Comparison of ENCODE assay signal across 9 mouse cellular contexts in the genomic region with DNA sequence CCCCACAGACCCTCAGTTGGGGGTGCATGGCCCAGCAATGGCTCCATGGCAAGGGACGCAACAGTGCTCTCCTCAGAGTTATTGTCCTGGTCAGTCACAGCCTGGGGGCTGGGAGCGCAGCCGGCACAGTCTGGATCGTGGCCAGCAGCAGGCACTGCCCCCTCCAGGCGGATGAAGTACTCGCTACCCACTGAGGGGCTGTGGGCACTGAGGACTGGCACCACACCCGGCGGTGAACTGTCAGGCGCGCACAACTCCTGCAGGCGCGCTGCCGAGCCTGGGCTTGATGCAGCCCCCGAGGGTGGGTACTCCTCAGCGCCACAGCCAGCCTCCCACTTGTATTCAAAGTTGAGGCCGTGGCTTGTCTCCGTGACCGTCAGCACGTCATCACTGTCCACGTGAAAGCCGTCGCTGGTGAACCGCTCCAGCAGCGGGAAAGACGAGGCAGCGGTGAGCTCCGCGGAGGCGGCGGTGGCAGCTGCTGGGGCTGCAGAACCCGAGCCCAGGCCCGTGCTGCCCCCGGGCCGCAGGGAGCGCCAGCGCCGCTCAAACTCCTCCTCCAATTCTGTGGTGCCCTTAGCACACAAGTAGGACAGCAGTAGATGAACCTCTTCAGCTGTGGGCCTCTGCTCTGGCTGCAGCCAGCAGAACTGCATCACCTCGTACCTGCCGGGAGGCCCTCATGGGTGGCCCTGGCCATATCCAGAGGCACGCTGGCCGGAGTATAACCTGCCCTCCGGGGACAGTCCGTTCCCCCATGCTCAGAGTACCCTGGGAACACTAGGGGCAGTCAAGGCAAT. TPM values are rescaled to one million over a fixed set of nuclear protein-coding genes. Genes with fewer than 3 reads are reported as not detected.
A peak's percentile ranks its signal among the peaks of the same experiment; 100 is the strongest.
DNase-seq lines count a peak whose midpoint lies in the region; ATAC-seq lines count a peak whose summit lies in the region.
"Had no signal": no experiment of that assay in that cellular context is flagged by ENCODE, and none has a peak within 500 bp of the region (broad histone marks: within the 10 kb centered on the region; RNA-seq: fewer than 3 reads in every experiment).

No protein-coding gene starts in this region.

- no peaks in the 10 kb centered on the region for H3K27me3 ChIP-seq in intestine, embryonic 16.5 days (replicated peaks; ENCODE audit: control insufficient read depth, insufficient read depth, low read length)
- no peaks in the 10 kb centered on the region; the same call in 1 of the 2 replicates for H3K27me3 ChIP-seq in neural tube, embryonic 15.5 days (replicated peaks)

- 52% methylated on average over 43 of the region's 43 CpGs for WGBS in intestine, embryonic 16.5 days
- 36% methylated on average over 43 of the region's 43 CpGs for WGBS in neural tube, embryonic 15.5 days

- no peak overlapping the region for H3K4me2 ChIP-seq in intestine, embryonic 16.5 days (ENCODE audit: low read depth, low read length)
- H3K4me2 ChIP-seq in neural tube, embryonic 15.5 days, result peak overlapping the region; percentile 36

- H3K9ac ChIP-seq in intestine, embryonic 16.5 days (ENCODE audit: low read depth, low read length), result no peak overlapping the region
- no peak overlapping the region; the same call in 1 of the 2 replicates for H3K9ac ChIP-seq in neural tube, embryonic 15.5 days (replicated peaks)

- no peak overlapping the region for H3K27ac ChIP-seq in intestine, embryonic 16.5 days (ENCODE audit: low read length)
- H3K27ac ChIP-seq in neural tube, embryonic 15.5 days (replicated peaks), result no peak overlapping the region

- ATAC-seq in intestine, embryonic 16.5 days, result 0 out of 2 replicates have a peak, but pooled peaks have one; percentile 2
- ATAC-seq in neural tube, embryonic 15.5 days (ENCODE audit: low FRiP score), result 0 out of 2 replicates have a peak, but pooled peaks have one; percentile 2

- DNase-seq in embryo, embryonic 10 days (ENCODE audit: low spot score), result peak; percentile 20
- no peak for DNase-seq in embryo, embryonic 9.5 days (ENCODE audit: extremely low spot score)
- peak; percentile 71 for DNase-seq in right cerebral cortex, postnatal 4 days
- no peak for DNase-seq in right cerebral cortex, adult 18-20 months
- no peak for DNase-seq in layer of hippocampus, adult 11-12 months (ENCODE audit: low spot score)
- DNase-seq in thymus, postnatal 4 days, result no peak

- H3K9me3 ChIP-seq in intestine, embryonic 16.5 days (ENCODE audit: control insufficient read depth, low read length), result no peaks in the 10 kb centered on the region
- no peaks in the 10 kb centered on the region for H3K9me3 ChIP-seq in neural tube, embryonic 15.5 days (replicated peaks)

- H3K36me3 ChIP-seq in intestine, embryonic 16.5 days (ENCODE audit: control insufficient read depth, insufficient read depth, low read length), result no peaks in the 10 kb centered on the region
- H3K36me3 ChIP-seq in neural tube, embryonic 15.5 days, result peaks cover 70% of the 10 kb centered on the region

- no peak overlapping the region for H3K4me3 ChIP-seq in intestine, embryonic 16.5 days (ENCODE audit: low read length)
- 0 out of 2 replicates have a peak overlapping the region, but pooled peaks have one; percentile 1 for H3K4me3 ChIP-seq in neural tube, embryonic 15.5 days (replicated peaks)
- H3K4me3 ChIP-seq: myocyte had no signal

- peaks cover 7% of the 10 kb centered on the region for H3K4me1 ChIP-seq in intestine, embryonic 16.5 days (ENCODE audit: control insufficient read depth, insufficient read depth, low read length)
- H3K4me1 ChIP-seq in neural tube, embryonic 15.5 days, result peaks cover 18% of the 10 kb centered on the region

RNA-seq across cellular contexts. Expression of a gene that starts 35.0 kb away (rescaled TPM):
- 1.7 and 2.3 TPM in 2 replicates for polyA plus RNA-seq in intestine, embryonic 16.5 days (2015; fragmentation: Nextera tagmentation; extraction: Ambion mirVana)
- 38.2 and 46.2 TPM in 2 replicates for polyA plus RNA-seq in neural tube, embryonic 15.5 days (2015; fragmentation: Nextera tagmentation; extraction: Ambion mirVana)

Comparison
In these comparisons a context has a peak if more than half of its experiments do, and no peak if none do; other contexts are left out.
1. DNase-seq: peak in embryo, embryonic 10 days (single experiment) and right cerebral cortex, postnatal 4 days (single experiment); none in embryo, embryonic 9.5 days (single experiment), right cerebral cortex, adult 18-20 months (single experiment), layer of hippocampus, adult 11-12 months (single experiment) and thymus, postnatal 4 days (single experiment).
2. RNA of a gene that starts 35.0 kb away (polyA plus RNA-seq): 38.2 to 46.2 TPM in neural tube, embryonic 15.5 days; 1.7 to 2.3 TPM in intestine, embryonic 16.5 days; every median in the first group is over 10 times any median in the second.